In the genomic region with DNA sequence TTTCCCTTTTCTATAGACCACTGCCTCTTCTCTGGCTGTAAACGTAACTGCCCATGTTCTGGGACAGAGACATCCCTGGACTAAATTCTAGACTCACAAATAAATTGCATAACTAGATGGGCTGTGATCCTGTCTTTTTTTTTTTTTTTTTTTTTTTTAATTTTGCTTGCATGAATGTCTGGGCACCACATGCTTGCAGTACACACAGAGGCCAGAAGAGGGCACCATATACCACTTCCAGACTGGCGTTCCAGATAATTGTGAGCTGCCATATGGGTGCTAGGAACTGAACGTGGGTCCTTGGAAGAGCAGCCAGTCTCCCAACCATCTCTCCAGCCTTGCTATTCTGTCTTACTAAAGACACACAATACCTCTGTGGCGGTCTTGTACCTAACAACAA, we compare ENCODE assay signal across 9 mouse cellular contexts. TPM values are rescaled to one million over a fixed set of nuclear protein-coding genes. Genes with fewer than 3 reads are reported as not detected.
A peak's percentile ranks its signal among the peaks of the same experiment; 100 is the strongest.
DNase-seq lines count a peak whose midpoint lies in the region; ATAC-seq and TF ChIP-seq lines count a peak whose summit lies in the region.
"Had no signal": no experiment of that assay in that cellular context is flagged by ENCODE, and none has a peak within 500 bp of the region (broad histone marks: within the 10 kb centered on the region; RNA-seq: fewer than 3 reads in every experiment).

No protein-coding gene starts in this region.

- H3K27ac ChIP-seq in left cerebral cortex, adult 2 months, result no peak overlapping the region

- no peak for ATAC-seq in G1E (ENCODE audit: extremely low read depth, insufficient number of reproducible peaks, low FRiP score, poor library complexity, severe bottlenecking)
- ATAC-seq in megakaryocyte, adult 5-6 weeks (ENCODE audit: poor library complexity, severe bottlenecking), result no peak

- intact Hi-C loops in left cerebral cortex, adult 2 months (cut with DNase I), result no loop called here

- H3K4me3 ChIP-seq in left cerebral cortex, adult 2 months, result no peak overlapping the region
- H3K4me3 ChIP-seq in G1E (ENCODE audit: low read depth, low read length), result no peak overlapping the region

- H3K4me1 ChIP-seq in G1E (ENCODE audit: insufficient read depth, low read depth, low read length), result no peaks in the 10 kb centered on the region

- H3K36me3 ChIP-seq in G1E (replicated peaks), result no peaks in the 10 kb centered on the region

- TF ChIP-seq CTCF in left cerebral cortex, adult 2 months (IDR thresholded peaks at IDR 0.05), result peak; percentile 27
- TF ChIP-seq CTCF in G1E (IDR thresholded peaks at IDR 0.05; ENCODE audit: low read depth, low read length), result 0 out of 2 replicates have a peak, but pooled peaks have one; percentile 8

- H3K27me3 ChIP-seq in G1E (ENCODE audit: insufficient read depth, low read length), result peaks cover 25% of the 10 kb centered on the region

- DNase-seq in left cerebral cortex, adult 2 months (ENCODE audit: extremely low spot score in 1 of 2, low spot score in 2 of 2), result no peak
- DNase-seq in left cerebral cortex, adult 11 months (ENCODE audit: low spot score), result no peak
- DNase-seq in G1E (ENCODE audit: low spot score), result no peak
- DNase-seq in c-Kit-negative CD71-positive TER-119-positive erythroid progenitor cells, embryonic 14.5 days (ENCODE audit: low read depth, low spot score), result peak; percentile 24
- peak; percentile 31 for DNase-seq in retina, postnatal 1 day
- DNase-seq in frontal cortex, postnatal 36 days (ENCODE audit: low spot score in 2 of 2), result no peak
- DNase-seq: cerebellum, adult 11 months; gastrocnemius, postnatal 10 days had no signal

- H3K9me3 ChIP-seq in G1E (replicated peaks), result peaks cover 3% of the 10 kb centered on the region; the same call in 1 of the 2 replicates

RNA-seq across cellular contexts. Expression of a gene that starts 42.0 kb away (rescaled TPM):
- 1 to 10 TPM; 1.5 to 1.9 TPM for total RNA-seq in left cerebral cortex, adult 2 months (2021)
- total RNA-seq in G1E (2014; fragmentation: Nextera tagmentation) (not detected in 2 replicates), G1E (2017) (0.17 and 0.27 TPM in 2 replicates)
- polyA plus RNA-seq in G1E (2012), result 0.11 TPM in 2 replicates
- total RNA-seq in megakaryocyte, adult 5-6 weeks (2015), result not detected in 2 replicates
- not detected in 2 replicates for total RNA-seq in megakaryocyte, adult 5-6 weeks (2017)

Comparison
In these comparisons a context has a peak if more than half of its experiments do, and no peak if none do; other contexts are left out.
1. DNase-seq: peak in c-Kit-negative CD71-positive TER-119-positive erythroid progenitor cells, embryonic 14.5 days (single experiment) and retina, postnatal 1 day (single experiment); none in left cerebral cortex, adult 2 months (0 of 2), left cerebral cortex, adult 11 months (single experiment), G1E (single experiment) and frontal cortex, postnatal 36 days (0 of 2).